Mouse (Mus musculus): ENCODE results near the gene Use1. TPM values are rescaled to one million over a fixed set of nuclear protein-coding genes. Genes with fewer than 3 reads are reported as not detected.
A peak's percentile ranks its signal among the peaks of the same experiment; 100 is the strongest.

The Use1 gene
- polyA plus RNA-seq, 1 experiment from 2014 or later = 98.4 TPM

- Histone ChIP-seq H3K4me1 (replicated peaks; ENCODE audit: control insufficient read depth, insufficient read depth, low read length) (0 out of 2 replicates have a peak, but pooled peaks cover 6% of the 10 kb centered on the region), H3K4me2 (replicated peaks; ENCODE audit: low read depth) (no peak overlapping the region), H3K27me3 (replicated peaks; ENCODE audit: control insufficient read depth, insufficient read depth, low read length) (no peaks in the 10 kb centered on the region), H3K27ac (ENCODE audit: low read depth, low read length) (no peak overlapping the region), H3K4me3 (ENCODE audit: low read depth, low read length) (no peak overlapping the region), H3K9me3 (ENCODE audit: control insufficient read depth) (no peaks in the 10 kb centered on the region), H3K36me3 (ENCODE audit: control insufficient read depth, insufficient read depth) (peaks cover 18% of the 10 kb centered on the region), H3K9ac (ENCODE audit: low read depth, low read length) (no peak overlapping the region)
- 88% methylated on average over 9 of the region's 9 CpGs for WGBS
- no peak for TF ChIP-seq CTCF (IDR thresholded peaks at IDR 0.05; ENCODE audit: low read depth)
- no peak for ATAC-seq
These were observed 35.9 kb downstream of the Use1 start for GRCm38 (mm10) chr8:71402446-71402964.

DNA sequence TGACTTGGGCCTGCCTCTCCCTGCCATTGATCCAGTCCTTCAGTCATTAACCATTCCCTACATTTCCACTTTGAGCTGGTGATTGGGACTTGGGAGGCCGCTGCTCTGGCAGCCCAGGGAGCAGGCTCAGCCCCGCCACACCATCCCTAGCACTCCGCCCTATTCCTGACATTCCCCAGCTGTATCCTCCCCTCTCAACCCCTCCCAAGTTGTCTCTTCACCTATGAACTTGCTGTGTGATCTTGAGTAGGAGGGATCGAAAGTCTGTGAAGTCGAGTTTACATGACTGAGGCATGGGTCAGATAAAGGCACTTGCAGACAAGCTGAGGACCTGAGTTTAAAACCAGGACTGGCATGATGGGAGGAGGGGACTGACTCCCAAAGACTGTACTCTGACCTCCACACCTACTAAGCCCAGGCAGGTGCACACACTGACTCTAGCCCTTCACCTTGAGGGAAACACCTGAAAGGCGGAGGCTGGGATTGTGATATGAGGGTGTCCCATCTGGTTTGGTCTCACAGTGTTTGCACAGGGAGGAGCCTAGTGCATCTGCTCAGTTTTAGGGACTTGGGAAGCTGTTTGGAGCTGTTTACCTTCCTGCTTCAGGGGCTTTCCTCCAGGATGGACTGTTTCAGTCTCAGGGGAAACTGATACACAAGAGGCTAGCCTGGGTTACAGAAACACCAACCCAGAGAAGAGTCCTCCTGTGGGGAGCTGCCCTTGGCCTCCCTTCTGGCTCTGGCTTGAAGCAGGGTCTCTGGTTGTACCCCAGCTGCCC is 36.6 kb downstream of the Use1 start:
- peak; percentile 68 for ATAC-seq
- no peaks in the 10 kb centered on the region for H3K9me3 ChIP-seq (ENCODE audit: control insufficient read depth)
- H3K4me3 ChIP-seq (ENCODE audit: low read depth, low read length) = no peak overlapping the region
- WGBS = 28% methylated on average over 6 of the region's 6 CpGs
- no peaks in the 10 kb centered on the region for H3K27me3 ChIP-seq (replicated peaks; ENCODE audit: control insufficient read depth, insufficient read depth, low read length)
- H3K4me2 ChIP-seq (replicated peaks; ENCODE audit: low read depth) = no peak overlapping the region
- H3K36me3 ChIP-seq (ENCODE audit: control insufficient read depth, insufficient read depth) = peaks cover 18% of the 10 kb centered on the region
- peak overlapping the region; percentile 35; the same call in 1 of the 2 replicates for H3K27ac ChIP-seq (ENCODE audit: low read depth, low read length)
- H3K9ac ChIP-seq (ENCODE audit: low read depth, low read length) = no peak overlapping the region
- TF ChIP-seq CTCF (IDR thresholded peaks at IDR 0.05; ENCODE audit: low read depth) = no peak
- 0 out of 2 replicates have a peak, but pooled peaks cover 4% of the 10 kb centered on the region for H3K4me1 ChIP-seq (replicated peaks; ENCODE audit: control insufficient read depth, insufficient read depth, low read length)

- no peak overlapping the region for H3K4me2 ChIP-seq (replicated peaks; ENCODE audit: low read depth)
- H3K4me3 ChIP-seq (ENCODE audit: low read depth, low read length) = no peak overlapping the region
- no peak overlapping the region for H3K27ac ChIP-seq (ENCODE audit: low read depth, low read length)
- ATAC-seq = no peak
- no peaks in the 10 kb centered on the region for H3K9me3 ChIP-seq (ENCODE audit: control insufficient read depth)
- WGBS = 86% methylated on average over 8 of the region's 8 CpGs
- H3K9ac ChIP-seq (ENCODE audit: low read depth, low read length) = no peak overlapping the region
- no peaks in the 10 kb centered on the region for H3K27me3 ChIP-seq (replicated peaks; ENCODE audit: control insufficient read depth, insufficient read depth, low read length)
- H3K36me3 ChIP-seq (ENCODE audit: control insufficient read depth, insufficient read depth) = peaks cover 17% of the 10 kb centered on the region
- 0 out of 2 replicates have a peak, but pooled peaks cover 4% of the 10 kb centered on the region for H3K4me1 ChIP-seq (replicated peaks; ENCODE audit: control insufficient read depth, insufficient read depth, low read length)
- no peak for TF ChIP-seq CTCF (IDR thresholded peaks at IDR 0.05; ENCODE audit: low read depth)
These were observed 37.4 kb downstream of the Use1 start for GRCm38 (mm10) chr8:71404011-71404410.

- WGBS = 88% methylated on average over 9 of the region's 9 CpGs
- no peak for TF ChIP-seq CTCF (IDR thresholded peaks at IDR 0.05; ENCODE audit: low read depth)
These were observed 38.3 kb downstream of the Use1 start for GRCm38 (mm10) chr8:71404951-71405351.

GRCm38 (mm10) chr8:71405401-71406098 is 38.9 kb downstream of the Use1 start, which contains the start of gene Ankle1:
Gene Ankle1, plus strand, starts transcription at chr8:71406010.
- Histone ChIP-seq H3K9ac (ENCODE audit: low read depth, low read length) (peak within 1 kb of the TSS; percentile 58), H3K4me2 (replicated peaks; ENCODE audit: low read depth) (peak within 1 kb of the TSS; percentile 98), H3K4me1 (replicated peaks; ENCODE audit: control insufficient read depth, insufficient read depth, low read length) (0 out of 2 replicates have a peak, but pooled peaks cover 4% of the 10 kb centered on the region), H3K9me3 (ENCODE audit: control insufficient read depth) (no peaks in the 10 kb centered on the region), H3K27ac (ENCODE audit: low read depth, low read length) (no peak within 1 kb of the TSS; the same call in 1 of the 2 replicates), H3K4me3 (ENCODE audit: low read depth, low read length) (peak within 1 kb of the TSS; percentile 59), H3K36me3 (ENCODE audit: control insufficient read depth, insufficient read depth) (peaks cover 12% of the 10 kb centered on the region; the same call in 1 of the 2 replicates), H3K27me3 (replicated peaks; ENCODE audit: control insufficient read depth, insufficient read depth, low read length) (no peaks in the 10 kb centered on the region)
- peak; percentile 84 for TF ChIP-seq CTCF (IDR thresholded peaks at IDR 0.05; ENCODE audit: low read depth)
- 14% methylated on average over 33 of the region's 33 CpGs for WGBS
- peak; percentile 80 for ATAC-seq

More at GRCm38 (mm10) chr8:71404951-71405351, 38.3 kb downstream of the Use1 start:
- no peak overlapping the region for H3K27ac ChIP-seq (ENCODE audit: low read depth, low read length)
- peaks cover 13% of the 10 kb centered on the region; the same call in 1 of the 2 replicates for H3K36me3 ChIP-seq (ENCODE audit: control insufficient read depth, insufficient read depth)
- no peaks in the 10 kb centered on the region for H3K9me3 ChIP-seq (ENCODE audit: control insufficient read depth)
- H3K4me2 ChIP-seq (replicated peaks; ENCODE audit: low read depth) = peak overlapping the region; percentile 98
- H3K27me3 ChIP-seq (replicated peaks; ENCODE audit: control insufficient read depth, insufficient read depth, low read length) = no peaks in the 10 kb centered on the region
- H3K9ac ChIP-seq (ENCODE audit: low read depth, low read length) = no peak overlapping the region
- ATAC-seq = no peak
- 0 out of 2 replicates have a peak, but pooled peaks cover 4% of the 10 kb centered on the region for H3K4me1 ChIP-seq (replicated peaks; ENCODE audit: control insufficient read depth, insufficient read depth, low read length)
- H3K4me3 ChIP-seq (ENCODE audit: low read depth, low read length) = no peak overlapping the region

Measured in intestine, postnatal 0 days (tissue).